ENCODE assay signal across 20 mouse cellular contexts in genomic region chr13:12047059-12047458, GRCm38 (mm10). TPM values are rescaled to one million over a fixed set of nuclear protein-coding genes. Genes with fewer than 3 reads are reported as not detected.
DNase-seq lines count a peak whose midpoint lies in the region; ATAC-seq lines count a peak whose summit lies in the region.
"Had no signal": no experiment of that assay in that cellular context is flagged by ENCODE, and none has a peak within 500 bp of the region (broad histone marks: within the 10 kb centered on the region; RNA-seq: fewer than 3 reads in every experiment).

No protein-coding gene starts in this region.

- DNase-seq in heart, adult 11 months: no peak
- no peak for DNase-seq in ovary, adult 18-20 months (ENCODE audit: low spot score)
- DNase-seq in MN1 (ENCODE audit: low spot score): no peak
- DNase-seq: adrenal gland, adult 2 months; adrenal gland, adult 8-10 months; adrenal gland, postnatal 10 days; adrenal gland, postnatal 14 days; adrenal gland, postnatal 25 days; adrenal gland, postnatal 36 days; B cell, adult 2 months; cerebellum, adult 11 months; cerebellum, adult 11-12 months; cerebellum, adult 18-20 months; cerebellum, adult 2 months had no signal

- peak; percentile 58; the same call in 1 of the 2 replicates for ATAC-seq in granulocyte monocyte progenitor cell, adult 5-6 weeks (replicated peaks; ENCODE audit: poor library complexity, severe bottlenecking)
- ATAC-seq in megakaryocyte, adult 5-6 weeks (ENCODE audit: poor library complexity, severe bottlenecking): 0 out of 2 replicates have a peak, but pooled peaks have one; percentile 30
- ATAC-seq in megakaryocyte progenitor cell, adult 5-6 weeks (replicated peaks; ENCODE audit: poor library complexity): peak; percentile 50; the same call in 1 of the 2 replicates
- ATAC-seq: activated CD4-positive, CD25-positive, alpha-beta regulatory T cell, adult 4 months; CD4-positive, CD25-positive, alpha-beta regulatory T cell, adult 4 months; Patski had no signal

RNA-seq across cellular contexts. Expression of gene Ryr2, which starts 59.7 kb away (rescaled TPM):
- not detected in 2 replicates for total RNA-seq in granulocyte monocyte progenitor cell, adult 5-6 weeks (2014; fragmentation: Nextera tagmentation)
- total RNA-seq in granulocyte monocyte progenitor cell, adult 5-6 weeks (2017): not detected in 2 replicates
- not detected in 2 replicates for total RNA-seq in megakaryocyte, adult 5-6 weeks (2015)
- not detected in 2 replicates for total RNA-seq in megakaryocyte, adult 5-6 weeks (2017)
- total RNA-seq in megakaryocyte progenitor cell, adult 5-6 weeks (2015): not detected in 2 replicates
- not detected in 2 replicates for total RNA-seq in megakaryocyte progenitor cell, adult 5-6 weeks (2017)
